Mouse (Mus musculus) cerebellum, adult 2 months (tissue): Measurements from ENCODE around the gene Etl4.

Experiments
- CTCF ChIP-seq: fragments of 200-500 bp; IDR thresholded peaks from 2 replicates; pipeline ENCODE4 v1.5.1; 2011; ENCODE audit warnings: low read depth, mild to moderate bottlenecking, control low read depth, low read length, moderate library complexity, borderline replicate concordance; ENCODE audit not compliant: insufficient read depth
- POLR2A ChIP-seq: fragments of 200-500 bp; IDR thresholded peaks from 2 replicates; pipeline ENCODE4 v1.6.1; 2011; ENCODE audit warnings: low read length, control low read depth, borderline replicate concordance; ENCODE audit not compliant: insufficient read depth

- TF ChIP-seq POLR2A: no peak
- TF ChIP-seq CTCF: no peak
Measured at GRCm38 (mm10) chr2:20661841-20662240, 752.3 kb downstream of the Etl4 start.
